Mouse (Mus musculus) myocyte (in vitro differentiated cells): ENCODE data around the gene Vti1a.

Source experiments
- CEBPB ChIP-seq: IDR thresholded peaks from 2 replicates; pipeline ENCODE4 v1.6.1; 2011; ENCODE audit warnings: mild to moderate bottlenecking, moderate library complexity; ENCODE audit not compliant: poor library complexity, insufficient read depth, severe bottlenecking
- MAX ChIP-seq: IDR thresholded peaks from one replicate; pipeline ENCODE4 v1.6.1; 2011; ENCODE audit warnings: low read depth, mild to moderate bottlenecking, control low read depth
- MYOD1 ChIP-seq, 3 experiments: IDR thresholded peaks; one replicate each; pipeline ENCODE4 v1.6.1; 2011; ENCODE audit warnings: control low read depth in 2 of 3, low read depth in 2 of 3, mild to moderate bottlenecking in 2 of 3, moderate library complexity in 1 of 3; ENCODE audit not compliant: insufficient read length in 2 of 3, control insufficient read depth in 1 of 3
- POLR2A ChIP-seq: IDR thresholded peaks from one replicate; pipeline ENCODE4 v1.6.1; 2011; ENCODE audit warnings: low read depth, mild to moderate bottlenecking, control low read depth, moderate library complexity; ENCODE audit not compliant: insufficient read length
- POLR2AphosphoS2 ChIP-seq: IDR thresholded peaks from one replicate; pipeline ENCODE4 v1.6.1; 2011; ENCODE audit warnings: low read depth, control low read depth; ENCODE audit not compliant: insufficient read length
- REST ChIP-seq: IDR thresholded peaks from one replicate; pipeline ENCODE4 v1.6.1; 2011; ENCODE audit warnings: mild to moderate bottlenecking, control low read depth, moderate library complexity; ENCODE audit not compliant: insufficient read depth, insufficient read length
- TCF12 ChIP-seq: IDR thresholded peaks from one replicate; pipeline ENCODE4 v1.6.1; 2011; ENCODE audit warnings: mild to moderate bottlenecking, control low read depth; ENCODE audit not compliant: poor library complexity, insufficient read depth, severe bottlenecking
- TCF3 ChIP-seq: IDR thresholded peaks from one replicate; pipeline ENCODE4 v1.6.1; 2011; ENCODE audit warnings: low read depth, control low read depth; ENCODE audit not compliant: insufficient read length
- USF1 ChIP-seq: IDR thresholded peaks from one replicate; pipeline ENCODE4 v1.6.1; 2011; ENCODE audit warnings: low read depth, mild to moderate bottlenecking, control low read depth, moderate library complexity

- TF ChIP-seq POLR2AphosphoS2 (no peak), USF1 (no peak), POLR2A (no peak), MAX (no peak), TCF3 (no peak), CEBPB (no peak), TCF12 (no peak), REST (no peak), MYOD1 (IDR thresholded peaks at IDR 0.05; ENCODE audit: control insufficient read depth in 1 of 3, insufficient read length in 2 of 3, low read depth in 2 of 3) (no peak)
Observed at GRCm38 (mm10) chr19:55626483-55626882, 310.4 kb downstream of the Vti1a start.
